Mouse (Mus musculus): Measurements from ENCODE around the gene Arid1b. TPM values are rescaled to one million over a fixed set of nuclear protein-coding genes. Genes with fewer than 3 reads are reported as not detected.

The Arid1b gene
- polyA plus RNA-seq, 1 experiment from 2014 or later, result 5.2 TPM

DNA sequence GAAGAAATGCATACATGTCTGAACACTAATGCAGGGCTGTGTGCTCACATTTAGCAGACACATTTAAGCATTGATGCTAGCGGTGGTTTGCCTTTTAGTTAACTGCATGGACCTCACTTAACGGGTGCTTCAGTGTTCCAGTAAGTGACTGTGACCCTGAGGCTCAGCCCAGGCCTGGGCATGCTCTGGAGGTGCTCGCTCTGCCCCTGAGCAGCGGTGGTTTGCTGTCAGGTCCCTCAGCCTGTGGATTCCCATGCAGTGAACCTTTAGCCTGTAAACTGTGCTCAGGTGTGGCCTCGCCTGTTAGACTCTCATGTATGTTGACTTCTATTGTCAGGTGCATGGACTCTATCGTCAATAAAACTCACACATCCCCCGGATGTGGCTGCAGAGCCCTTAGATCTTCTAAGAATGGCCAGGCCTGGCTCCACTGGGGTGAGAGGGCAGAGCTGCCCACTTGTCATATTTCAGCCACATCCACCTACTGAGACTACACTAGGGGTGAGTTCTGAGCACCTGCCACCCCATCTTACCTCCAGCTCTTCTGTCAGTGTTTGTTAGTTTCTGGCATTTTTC, 169.2 kb downstream of the Arid1b start:
- Histone ChIP-seq H3K9ac (no peak overlapping the region), H3K27ac (replicated peaks) (no peak overlapping the region), H3K27me3 (replicated peaks) (no peaks in the 10 kb centered on the region), H3K4me3 (no peak overlapping the region), H3K4me1 (peaks cover 35% of the 10 kb centered on the region), H3K9me3 (no peaks in the 10 kb centered on the region), H3K4me2 (no peak overlapping the region), H3K36me3 (0 out of 2 replicates have a peak, but pooled peaks cover 2% of the 10 kb centered on the region)
- WGBS, result 90% methylated on average over 7 of the region's 7 CpGs
- ATAC-seq (ENCODE audit: extremely low read depth, insufficient number of reproducible peaks, low FRiP score, low TSS enrichment), result no peak

DNA sequence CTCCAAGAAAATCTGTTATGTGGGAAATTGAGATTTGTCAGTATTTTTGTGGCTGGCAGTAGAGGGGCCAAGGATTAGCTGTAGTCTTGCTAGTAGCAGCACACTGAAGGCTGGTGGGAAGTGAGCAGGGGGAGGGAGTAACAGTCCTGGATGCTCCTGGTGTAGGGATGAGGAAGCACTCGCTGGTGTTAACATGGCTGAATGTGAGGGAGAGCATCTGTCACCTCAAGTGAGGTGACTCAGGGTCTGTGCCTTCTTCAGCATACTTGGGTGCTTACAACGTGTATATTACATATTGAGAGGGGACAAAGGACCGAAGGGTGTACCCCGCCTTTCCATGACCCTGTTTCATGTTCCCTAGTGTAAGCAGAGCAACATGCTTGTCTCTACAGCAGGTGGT, 170.7 kb downstream of the Arid1b start:
- Histone ChIP-seq H3K4me1 (peaks cover 48% of the 10 kb centered on the region), H3K27ac (replicated peaks) (no peak overlapping the region), H3K9me3 (no peaks in the 10 kb centered on the region), H3K9ac (no peak overlapping the region), H3K36me3 (no peaks in the 10 kb centered on the region), H3K27me3 (replicated peaks) (no peaks in the 10 kb centered on the region), H3K4me2 (no peak overlapping the region), H3K4me3 (no peak overlapping the region)
- no peak for ATAC-seq (ENCODE audit: extremely low read depth, insufficient number of reproducible peaks, low FRiP score, low TSS enrichment)
- WGBS, result 76% methylated on average over 4 of the region's 4 CpGs

DNA sequence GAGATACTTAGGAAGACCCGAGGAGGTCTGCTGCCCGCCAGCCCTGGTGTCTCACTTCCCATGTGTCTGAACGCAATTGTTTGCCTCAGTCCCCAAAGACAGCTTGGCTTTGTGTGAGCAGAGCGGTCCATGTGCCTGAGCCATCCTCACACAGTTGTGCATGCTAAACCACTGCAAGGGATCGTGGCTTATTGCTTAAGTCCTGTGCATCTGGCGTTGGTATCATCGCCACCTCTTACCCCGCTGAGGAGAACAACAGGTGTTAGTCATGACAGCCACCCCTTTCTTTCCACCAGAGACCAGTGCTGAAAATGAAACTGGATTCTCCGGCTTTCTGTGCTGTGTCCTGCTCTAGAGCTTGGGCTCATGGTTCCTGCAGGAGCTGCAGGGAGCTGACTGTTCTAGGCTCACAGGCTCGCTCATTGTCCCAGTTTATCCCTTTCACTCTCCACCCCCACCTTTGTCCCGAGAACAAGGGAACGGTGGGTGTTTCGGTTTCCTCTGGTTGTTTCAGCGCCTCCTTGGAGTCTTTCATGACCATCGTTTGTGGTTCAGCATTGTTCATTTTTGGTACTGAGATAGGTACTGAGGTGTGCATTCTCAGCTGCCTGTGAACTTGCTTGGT, 171.2 kb downstream of the Arid1b start:
- WGBS, result 79% methylated on average over 15 of the region's 15 CpGs
- peaks cover 51% of the 10 kb centered on the region for H3K4me1 ChIP-seq

DNA sequence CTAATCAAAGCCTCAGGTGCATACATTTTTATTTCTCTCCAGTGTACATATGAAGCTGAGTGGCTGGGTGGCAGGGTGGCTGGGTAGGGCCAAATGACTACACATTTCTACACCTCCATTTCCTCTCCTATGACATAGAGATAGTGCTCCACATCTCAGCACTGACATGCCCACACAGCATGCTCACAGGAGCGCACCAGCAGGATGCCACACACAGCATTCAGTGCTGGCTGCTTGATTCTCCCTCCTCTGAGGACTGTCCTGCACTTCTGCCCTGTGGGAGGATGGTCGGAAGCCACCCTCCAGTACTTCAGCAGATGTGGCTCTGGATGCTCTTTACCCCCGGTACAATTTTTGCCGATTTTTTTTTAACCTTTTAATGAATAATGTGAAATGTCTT, 172.0 kb downstream of the Arid1b start:
- Histone ChIP-seq H3K4me2 (no peak overlapping the region), H3K4me1 (peaks cover 51% of the 10 kb centered on the region), H3K9ac (no peak overlapping the region), H3K36me3 (no peaks in the 10 kb centered on the region), H3K27me3 (replicated peaks) (no peaks in the 10 kb centered on the region), H3K27ac (replicated peaks) (no peak overlapping the region), H3K9me3 (no peaks in the 10 kb centered on the region), H3K4me3 (no peak overlapping the region)
- 82% methylated on average over 4 of the region's 4 CpGs for WGBS
- ATAC-seq (ENCODE audit: extremely low read depth, insufficient number of reproducible peaks, low FRiP score, low TSS enrichment), result no peak

More for the DNA sequence above, 171.2 kb downstream of the Arid1b start:
- H3K4me2 ChIP-seq, result no peak overlapping the region
- no peaks in the 10 kb centered on the region for H3K27me3 ChIP-seq (replicated peaks)
- no peaks in the 10 kb centered on the region for H3K9me3 ChIP-seq
- H3K36me3 ChIP-seq, result no peaks in the 10 kb centered on the region
- no peak overlapping the region for H3K9ac ChIP-seq
- H3K27ac ChIP-seq (replicated peaks), result no peak overlapping the region
- no peak for ATAC-seq (ENCODE audit: extremely low read depth, insufficient number of reproducible peaks, low FRiP score, low TSS enrichment)
- H3K4me3 ChIP-seq, result no peak overlapping the region

DNA sequence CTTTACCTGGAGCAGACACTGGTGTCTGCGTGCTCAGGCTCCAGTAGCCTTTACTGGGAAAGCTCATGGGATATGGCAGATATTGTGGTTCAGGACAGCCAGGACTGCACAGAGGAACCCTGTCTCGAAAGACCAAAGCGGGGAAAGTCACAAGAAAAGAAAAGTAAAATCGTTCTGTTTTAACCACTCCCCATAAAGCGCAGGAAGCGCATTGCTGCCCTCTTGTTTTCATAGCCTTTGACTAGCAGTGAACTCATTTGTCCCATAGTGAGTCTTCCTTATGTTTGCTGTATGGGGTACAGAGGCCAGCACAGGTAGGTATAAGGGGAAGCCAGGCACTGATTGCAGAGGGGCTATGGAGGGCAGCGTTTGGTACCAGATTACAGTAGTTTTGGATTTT, 173.9 kb downstream of the Arid1b start:
- H3K27me3 ChIP-seq (replicated peaks), result no peaks in the 10 kb centered on the region
- H3K27ac ChIP-seq (replicated peaks), result no peak overlapping the region
- H3K9ac ChIP-seq, result no peak overlapping the region
- 81% methylated on average over 7 of the region's 7 CpGs for WGBS
- peaks cover 51% of the 10 kb centered on the region for H3K4me1 ChIP-seq
- no peak for ATAC-seq (ENCODE audit: extremely low read depth, insufficient number of reproducible peaks, low FRiP score, low TSS enrichment)
- H3K36me3 ChIP-seq, result no peaks in the 10 kb centered on the region
- H3K9me3 ChIP-seq, result no peaks in the 10 kb centered on the region
- no peak overlapping the region for H3K4me3 ChIP-seq
- H3K4me2 ChIP-seq, result no peak overlapping the region

DNA sequence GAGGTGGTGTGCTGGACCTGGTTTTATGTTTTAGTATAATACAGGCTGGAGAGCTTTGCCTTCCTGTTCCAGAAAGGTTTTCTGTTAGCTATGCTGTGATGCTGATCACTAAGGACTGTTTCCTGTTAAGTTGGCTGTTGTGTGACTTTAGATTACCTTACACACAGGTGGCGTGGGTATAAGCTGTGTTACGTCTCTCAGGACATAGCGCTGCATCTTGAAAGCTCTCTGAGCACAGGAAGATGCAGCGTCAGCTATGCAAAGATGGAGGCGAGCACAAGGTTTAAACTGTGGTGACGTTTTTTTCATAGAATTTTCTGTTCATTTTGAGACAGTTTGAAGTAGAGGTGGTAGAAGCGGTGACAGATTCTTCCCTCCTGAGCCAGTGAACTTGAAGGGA, 174.5 kb downstream of the Arid1b start:
- no peak overlapping the region for H3K4me2 ChIP-seq
- peak overlapping the region; percentile 47; the same call in 1 of the 2 replicates for H3K9ac ChIP-seq
- H3K36me3 ChIP-seq, result no peaks in the 10 kb centered on the region
- H3K4me3 ChIP-seq, result no peak overlapping the region
- no peak overlapping the region for H3K27ac ChIP-seq (replicated peaks)
- no peaks in the 10 kb centered on the region for H3K9me3 ChIP-seq
- H3K4me1 ChIP-seq, result peaks cover 48% of the 10 kb centered on the region
- no peaks in the 10 kb centered on the region for H3K27me3 ChIP-seq (replicated peaks)
- ATAC-seq (ENCODE audit: extremely low read depth, insufficient number of reproducible peaks, low FRiP score, low TSS enrichment), result no peak
- WGBS, result 76% methylated on average over 7 of the region's 7 CpGs

DNA sequence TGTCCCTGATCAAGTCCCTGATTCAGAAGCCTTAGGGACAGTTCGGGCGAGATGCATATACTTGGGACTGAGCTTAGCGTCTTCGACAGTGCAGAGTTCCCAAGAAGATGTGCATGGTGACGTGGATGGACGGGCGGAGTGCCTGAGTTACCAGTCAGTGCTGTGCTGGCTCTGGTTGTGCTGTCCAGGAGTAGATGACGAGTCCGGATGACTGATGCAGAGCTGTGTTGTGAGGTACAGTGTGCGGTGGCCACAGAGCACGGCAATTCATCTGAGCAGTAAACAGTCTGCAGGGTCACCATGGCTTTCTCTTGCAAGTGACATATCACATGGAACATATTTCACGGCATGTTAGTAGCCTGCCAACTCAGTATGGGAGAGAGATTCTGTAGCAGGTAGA, 176.2 kb downstream of the Arid1b start:
- peaks cover 49% of the 10 kb centered on the region for H3K4me1 ChIP-seq
- WGBS, result 85% methylated on average over 12 of the region's 12 CpGs
- no peak overlapping the region for H3K9ac ChIP-seq
- no peak overlapping the region for H3K27ac ChIP-seq (replicated peaks)
- H3K9me3 ChIP-seq, result no peaks in the 10 kb centered on the region
- H3K4me2 ChIP-seq, result no peak overlapping the region
- H3K4me3 ChIP-seq, result no peak overlapping the region
- no peaks in the 10 kb centered on the region for H3K36me3 ChIP-seq
- ATAC-seq (ENCODE audit: extremely low read depth, insufficient number of reproducible peaks, low FRiP score, low TSS enrichment), result no peak
- no peaks in the 10 kb centered on the region for H3K27me3 ChIP-seq (replicated peaks)

DNA sequence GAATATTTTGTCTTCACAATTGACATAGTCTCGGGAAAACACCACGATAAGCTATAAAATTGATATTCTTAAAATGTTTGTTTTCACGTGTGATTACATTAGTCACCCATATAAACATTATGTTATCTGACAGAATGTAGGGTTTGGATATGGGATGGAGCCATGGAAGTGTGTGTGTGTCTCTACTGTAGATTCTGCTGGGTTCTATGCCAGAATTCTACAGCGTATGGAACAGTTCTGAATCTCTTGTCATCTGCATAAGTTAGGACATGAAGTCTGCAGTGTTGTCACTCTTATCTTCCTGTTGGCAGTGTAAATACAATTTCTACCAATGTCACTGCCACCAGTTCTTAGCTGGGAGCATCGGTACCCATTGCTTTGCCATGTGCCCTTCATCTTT, 177.3 kb downstream of the Arid1b start:
- Histone ChIP-seq H3K9me3 (no peaks in the 10 kb centered on the region), H3K4me2 (no peak overlapping the region), H3K27ac (replicated peaks) (no peak overlapping the region), H3K4me3 (no peak overlapping the region), H3K27me3 (replicated peaks) (no peaks in the 10 kb centered on the region), H3K9ac (no peak overlapping the region), H3K4me1 (peaks cover 59% of the 10 kb centered on the region), H3K36me3 (no peaks in the 10 kb centered on the region)
- ATAC-seq (ENCODE audit: extremely low read depth, insufficient number of reproducible peaks, low FRiP score, low TSS enrichment), result no peak
- 79% methylated on average over 5 of the region's 5 CpGs for WGBS

DNA sequence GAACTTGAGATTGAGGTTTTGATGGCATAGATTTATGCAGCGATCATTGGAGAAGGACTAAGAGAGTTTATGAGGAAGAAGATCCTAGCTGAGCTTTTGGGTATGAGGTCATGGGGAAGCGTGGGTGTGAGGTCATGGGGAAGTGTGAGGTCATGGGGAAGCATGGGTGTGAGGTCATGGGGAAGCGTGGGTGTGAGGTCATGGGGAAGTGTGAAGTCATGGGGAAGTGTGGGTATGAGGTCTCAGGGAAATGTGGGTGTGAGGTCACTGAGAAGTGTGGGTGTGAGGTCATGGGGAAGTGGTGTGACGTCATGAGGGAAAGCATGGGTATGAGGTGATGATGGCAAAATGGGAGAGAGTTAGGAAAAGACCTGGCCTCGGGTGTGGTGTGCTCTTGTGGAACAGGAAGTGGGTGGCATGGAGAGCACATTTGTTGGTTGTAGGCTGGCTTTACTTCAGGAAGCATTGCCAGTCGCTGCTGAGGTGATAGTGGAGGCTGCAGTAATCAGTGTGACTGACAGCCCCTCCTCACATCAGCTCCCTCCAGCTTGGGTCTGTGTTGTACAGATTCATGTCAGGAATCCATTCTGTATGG, 180.4 kb downstream of the Arid1b start:
- peaks cover 64% of the 10 kb centered on the region for H3K4me1 ChIP-seq
- H3K4me3 ChIP-seq, result no peak overlapping the region
- H3K9ac ChIP-seq, result no peak overlapping the region
- no peaks in the 10 kb centered on the region for H3K9me3 ChIP-seq
- ATAC-seq (ENCODE audit: extremely low read depth, insufficient number of reproducible peaks, low FRiP score, low TSS enrichment), result no peak
- H3K27ac ChIP-seq (replicated peaks), result no peak overlapping the region
- H3K4me2 ChIP-seq, result no peak overlapping the region
- H3K27me3 ChIP-seq (replicated peaks), result no peaks in the 10 kb centered on the region
- whole genome bisulfite sequencing, result 67% methylated on average over 6 of the region's 6 CpGs
- no peaks in the 10 kb centered on the region for H3K36me3 ChIP-seq

DNA sequence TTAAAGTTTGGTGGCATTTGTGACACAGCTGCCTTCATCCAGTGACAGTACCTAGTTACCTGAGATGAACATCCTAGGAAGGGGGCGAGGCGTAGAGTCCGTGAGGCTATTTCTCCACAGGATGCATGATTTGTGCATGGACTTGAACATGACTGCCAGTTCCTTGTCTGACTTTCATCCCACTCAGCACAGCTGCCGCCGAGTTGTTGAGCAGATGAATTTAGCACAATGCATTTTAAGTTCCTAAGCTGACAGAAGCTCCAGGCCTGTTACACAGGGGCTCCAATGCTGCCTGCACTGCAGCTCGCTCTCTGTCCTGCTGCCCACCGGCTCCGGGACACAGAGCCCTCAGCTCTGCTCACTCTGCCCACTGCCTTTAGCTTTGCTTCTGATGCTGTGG, 181.4 kb downstream of the Arid1b start:
- H3K4me3 ChIP-seq, result no peak overlapping the region
- no peak for ATAC-seq (ENCODE audit: extremely low read depth, insufficient number of reproducible peaks, low FRiP score, low TSS enrichment)
- H3K27ac ChIP-seq (replicated peaks), result no peak overlapping the region
- no peaks in the 10 kb centered on the region for H3K27me3 ChIP-seq (replicated peaks)
- H3K9me3 ChIP-seq, result no peaks in the 10 kb centered on the region
- WGBS, result 83% methylated on average over 8 of the region's 8 CpGs
- H3K9ac ChIP-seq, result no peak overlapping the region
- peaks cover 69% of the 10 kb centered on the region for H3K4me1 ChIP-seq
- no peak overlapping the region for H3K4me2 ChIP-seq
- no peaks in the 10 kb centered on the region for H3K36me3 ChIP-seq

DNA sequence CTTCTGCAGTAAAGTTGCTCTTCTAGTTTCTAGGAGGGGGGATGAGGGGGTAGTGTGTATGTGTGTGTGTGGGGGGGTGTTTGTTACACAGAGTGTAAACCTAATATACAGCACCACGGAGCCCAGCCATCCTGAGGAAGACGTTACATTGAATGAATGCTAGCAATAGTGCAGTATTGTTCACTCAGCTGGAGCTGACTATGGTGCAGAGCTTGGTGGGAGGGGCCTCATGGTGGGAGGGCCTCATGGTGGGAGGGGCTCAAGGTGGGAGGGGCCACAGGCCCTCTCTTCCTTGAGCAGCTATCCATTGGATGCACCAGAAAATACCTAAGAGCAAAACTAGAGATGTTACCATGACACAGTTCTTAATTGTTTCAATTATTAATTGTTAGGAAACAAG, 182.2 kb downstream of the Arid1b start:
- Histone ChIP-seq H3K9ac (no peak overlapping the region), H3K4me2 (no peak overlapping the region), H3K36me3 (no peaks in the 10 kb centered on the region), H3K4me3 (no peak overlapping the region), H3K27ac (replicated peaks) (no peak overlapping the region), H3K27me3 (replicated peaks) (no peaks in the 10 kb centered on the region), H3K9me3 (no peaks in the 10 kb centered on the region), H3K4me1 (peaks cover 72% of the 10 kb centered on the region)
- no peak for ATAC-seq (ENCODE audit: extremely low read depth, insufficient number of reproducible peaks, low FRiP score, low TSS enrichment)
- WGBS, result 81% methylated on average over 2 of the region's 2 CpGs

DNA sequence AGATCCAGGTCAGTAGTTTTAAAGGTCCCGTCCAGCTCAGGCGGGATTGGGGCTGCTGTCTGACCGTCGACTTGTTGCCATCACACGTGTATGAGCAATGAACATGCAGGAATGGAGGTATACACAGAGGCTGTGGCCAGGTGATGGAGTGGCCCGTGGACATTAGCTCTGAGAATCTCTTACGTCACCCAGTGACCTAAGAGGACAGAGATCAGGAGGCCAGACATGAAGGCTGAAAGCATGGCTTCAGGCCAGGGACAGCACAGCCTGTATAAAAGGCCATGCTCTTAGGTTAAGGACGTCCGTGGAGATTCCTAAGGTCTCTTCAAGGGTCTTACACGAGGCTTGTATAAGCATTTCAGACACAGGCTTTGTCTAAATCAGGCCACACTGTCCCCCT, 184.4 kb downstream of the Arid1b start:
- H3K9me3 ChIP-seq, result no peaks in the 10 kb centered on the region
- no peaks in the 10 kb centered on the region for H3K27me3 ChIP-seq (replicated peaks)
- H3K4me1 ChIP-seq, result peaks cover 77% of the 10 kb centered on the region
- H3K4me3 ChIP-seq, result no peak overlapping the region
- no peak overlapping the region for H3K9ac ChIP-seq
- H3K4me2 ChIP-seq, result no peak overlapping the region
- 76% methylated on average over 10 of the region's 10 CpGs for WGBS
- H3K36me3 ChIP-seq, result no peaks in the 10 kb centered on the region
- H3K27ac ChIP-seq (replicated peaks), result peak overlapping the region; percentile 56; the same call in 1 of the 2 replicates
- ATAC-seq (ENCODE audit: extremely low read depth, insufficient number of reproducible peaks, low FRiP score, low TSS enrichment), result no peak
